Mouse (Mus musculus): ENCODE results near the gene Dnpep. TPM values are rescaled to one million over a fixed set of nuclear protein-coding genes. Genes with fewer than 3 reads are reported as not detected.

Dnpep gene
- total RNA-seq, 2 experiments from 2014 or later = 65.0 to 70.5 TPM

GRCm38 (mm10) chr1:75277195-75278188, 40.3 kb downstream of the Dnpep start:
- peak in 1 of 2 experiments; percentile 56 for DNase-seq (ENCODE audit: low spot score in 2 of 2)

GRCm38 (mm10) chr1:75264091-75264880, 53.5 kb downstream of the Dnpep start, which contains the start of gene Ptprn:
TSS of gene Ptprn (minus strand) at chr1:75264502.
- no peak for DNase-seq (ENCODE audit: low spot score in 2 of 2)

GRCm38 (mm10) chr1:75262969-75263951, 54.5 kb downstream of the Dnpep start:
- DNase-seq (ENCODE audit: low spot score in 2 of 2) = peak in 1 of 2 experiments; percentile 77

GRCm38 (mm10) chr1:75261278-75261677, 56.5 kb downstream of the Dnpep start:
- DNase-seq (ENCODE audit: low spot score in 2 of 2) = no peak

Other genes starting within 250 kb of the Dnpep start
- gene Nhej1, start 192.8 kb downstream of the Dnpep start, total RNA-seq (2021) = 1 to 10 TPM; 3.5 to 5.3 TPM
- gene Slc23a3, start 184.1 kb downstream of the Dnpep start, total RNA-seq (2021) = under 1 TPM; 0.16 to 0.39 TPM
- 10 to 100 TPM; 29.1 to 29.7 TPM for gene Cnppd1, start 175.3 kb downstream of the Dnpep start, total RNA-seq (2021)
- gene Retreg2, start 175.2 kb downstream of the Dnpep start, total RNA-seq (2021) = 10 to 100 TPM; 31.3 to 31.5 TPM
- gene Zfand2b, start 149.3 kb downstream of the Dnpep start, total RNA-seq (2021) = 10 to 100 TPM; 15.6 to 17.5 TPM
- gene Abcb6, start 137.6 kb downstream of the Dnpep start, total RNA-seq (2021) = 10 to 100 TPM; 29.8 to 31.8 TPM
- 10 to 100 TPM in 1 of 2 experiments, 1 to 10 TPM in 1; 9.4 to 12.7 TPM for gene Ankzf1, start 125.8 kb downstream of the Dnpep start, total RNA-seq (2021)
- 10 to 100 TPM; 47.0 to 51.4 TPM for gene Atg9a, start 125.8 kb downstream of the Dnpep start, total RNA-seq (2021)
- 10 to 100 TPM; 10.5 to 11.9 TPM for gene Glb1l, start 107.2 kb downstream of the Dnpep start, total RNA-seq (2021)
- gene Stk16, start 107.2 kb downstream of the Dnpep start, total RNA-seq (2021) = 10 to 100 TPM; 47.4 to 49.0 TPM
- 100 to 1,000 TPM; 486 to 515 TPM for gene Tuba4a, start 98.1 kb downstream of the Dnpep start, total RNA-seq (2021)
- gene A630095N17Rik, start 85.9 kb downstream of the Dnpep start, total RNA-seq (2021) = not detected
- 10 to 100 TPM; 41.5 to 48.8 TPM for gene Dnajb2, start 81.6 kb downstream of the Dnpep start, total RNA-seq (2021)
- under 1 TPM; 0.07 to 0.23 TPM for gene Ptprn, start 53.5 kb downstream of the Dnpep start, total RNA-seq (2021)
- not detected for gene Resp18, start 39.6 kb downstream of the Dnpep start, total RNA-seq (2021)
- 1,000 to 10,000 TPM; 1,760 to 1,859 TPM for gene Des, start 42.3 kb upstream of the Dnpep start, total RNA-seq (2021)
- gene Speg, start 57.3 kb upstream of the Dnpep start, total RNA-seq (2021) = 100 to 1,000 TPM; 156 to 170 TPM
- gene Gmppa, start 117.9 kb upstream of the Dnpep start, total RNA-seq (2021) = 10 to 100 TPM; 43.5 to 49.3 TPM
- gene Asic4, start 132.4 kb upstream of the Dnpep start, total RNA-seq (2021) = under 1 TPM in 1 of 2 experiments, not detected in 1; 0.13 TPM
- gene Chpf, start 161.3 kb upstream of the Dnpep start, total RNA-seq (2021) = 10 to 100 TPM; 47.6 to 51.6 TPM
- gene Tmem198, start 161.5 kb upstream of the Dnpep start, total RNA-seq (2021) = under 1 TPM; 0.78 to 0.93 TPM
- 100 to 1,000 TPM; 203 to 213 TPM for gene Obsl1, start 188.5 kb upstream of the Dnpep start, total RNA-seq (2021)
- gene Inha, start 189.1 kb upstream of the Dnpep start, total RNA-seq (2021) = 10 to 100 TPM; 13.4 to 15.1 TPM
- 10 to 100 TPM; 14.2 to 15.2 TPM for gene Stk11ip, start 203.5 kb upstream of the Dnpep start, total RNA-seq (2021)
- gene Slc4a3, start 228.3 kb upstream of the Dnpep start, total RNA-seq (2021) = 10 to 100 TPM; 18.5 to 23.6 TPM